Mouse (Mus musculus) liver, embryonic 14.5 days (tissue): Measurements from ENCODE around the gene Ankrd65. TPM values are rescaled to one million over a fixed set of nuclear protein-coding genes. Genes with fewer than 3 reads are reported as not detected.

Experiments used
- ATAC-seq: fragments of 200-750 bp; cut with Nextera tagmentation; 2 replicates; pipeline ENCODE4 v1.8.0; 2017; ENCODE audit warnings: moderate number of reproducible peaks, mild to moderate bottlenecking, moderate library complexity; ENCODE audit not compliant: insufficient read depth
- DNase-seq, 3 experiments: peaks; one replicate each; pipeline ENCODE4 v3.0.0-alpha.2; 2012 to 2013; ENCODE audit warnings: low read depth in 3 of 3, low spot score in 3 of 3
- H3K27ac ChIP-seq: fragments of 300-500 bp; sonication (generic); 2 replicates; pipeline ENCODE4 v1.5.1; 2014; ENCODE audit warnings: moderate library complexity, mild to moderate bottlenecking, control low read depth, inconsistent platforms
- H3K27me3 ChIP-seq: fragments of 300-500 bp; sonication (generic); 2 replicates; pipeline ENCODE4 v1.6.1; 2014; ENCODE audit warnings: mild to moderate bottlenecking, low read length, moderate library complexity; ENCODE audit not compliant: control insufficient read depth, insufficient read depth
- H3K36me3 ChIP-seq: fragments of 300-500 bp; sonication (generic); replicated peaks from 2 replicates; pipeline ENCODE4 v1.6.1; 2014; ENCODE audit warnings: low read depth; ENCODE audit not compliant: control insufficient read depth, insufficient read depth
- H3K4me1 ChIP-seq, 2 experiments: fragments of 200-500 bp in 1 of 2; fragments of 300-500 bp in 1 of 2; sonication (generic) in 1 of 2; replicated peaks; 2 replicates each; pipeline ENCODE4 v1.6.1; 2012 to 2014; ENCODE audit warnings: antibody characterized with exemption in 1 of 2, inconsistent platforms in 1 of 2, low read length in 1 of 2; ENCODE audit not compliant: control insufficient read depth in 2 of 2, insufficient read depth in 2 of 2
- H3K4me2 ChIP-seq: fragments of 300-500 bp; sonication (generic); 2 replicates; pipeline ENCODE4 v1.6.1; 2014; ENCODE audit warnings: low read depth, mild to moderate bottlenecking, control low read depth, moderate library complexity
- H3K4me3 ChIP-seq, 2 experiments: fragments of 200-500 bp in 1 of 2; fragments of 300-500 bp in 1 of 2; sonication (generic) in 1 of 2; 2 replicates each; pipeline ENCODE4 v1.5.1; 2012 to 2014; ENCODE audit warnings: low read depth in 2 of 2, low read length in 2 of 2, mild to moderate bottlenecking in 2 of 2, control low read depth in 1 of 2, inconsistent platforms in 1 of 2, moderate library complexity in 1 of 2; ENCODE audit not compliant: insufficient read depth in 1 of 2
- H3K9ac ChIP-seq: fragments of 300-500 bp; sonication (generic); replicated peaks from 2 replicates; pipeline ENCODE4 v1.6.1; 2014; ENCODE audit warnings: mild to moderate bottlenecking, control low read depth, moderate library complexity
- H3K9me3 ChIP-seq: fragments of 300-500 bp; sonication (generic); 2 replicates; pipeline ENCODE4 v1.6.1; 2016; ENCODE audit warnings: low read length, mixed read lengths; ENCODE audit not compliant: control insufficient read depth
- CTCF ChIP-seq: IDR thresholded peaks from 2 replicates; pipeline ENCODE4 v1.5.1; 2016; ENCODE audit warnings: antibody characterized with exemption, low read depth, control low read depth
- EP300 ChIP-seq: IDR thresholded peaks from 2 replicates; pipeline ENCODE4 v1.6.1; 2016; ENCODE audit warnings: antibody characterized with exemption, low read depth
- WGBS: fragments of 180-500 bp; shearing (Covaris S2); extraction: QIAGEN DNeasy Blood & Tissue Kit; methylation state at CpG from one replicate; pipeline ENCODE4 v1.1.7; 2014; ENCODE audit not compliant: insufficient replicate concordance; 5-methylcytosine and 5-hydroxymethylcytosine counted together
- polyA plus RNA-seq, 2 experiments: library from polyadenylated mRNA; depleted of rRNA in 1 of 2; stranded (reverse) in 1 of 2; unstranded in 1 of 2; fragments of >200 nt; fragmentation: Nextera tagmentation in 1 of 2; extraction: Ambion mirVana in 1 of 2; gene quantifications; 2 replicates each; pipeline versions ENCODE4 v1.2.1 to v1.2.3; 2012 to 2014

Gene Ankrd65
- polyA plus RNA-seq, 2 experiments, result 0.02 TPM; not detected in 1

DNA sequence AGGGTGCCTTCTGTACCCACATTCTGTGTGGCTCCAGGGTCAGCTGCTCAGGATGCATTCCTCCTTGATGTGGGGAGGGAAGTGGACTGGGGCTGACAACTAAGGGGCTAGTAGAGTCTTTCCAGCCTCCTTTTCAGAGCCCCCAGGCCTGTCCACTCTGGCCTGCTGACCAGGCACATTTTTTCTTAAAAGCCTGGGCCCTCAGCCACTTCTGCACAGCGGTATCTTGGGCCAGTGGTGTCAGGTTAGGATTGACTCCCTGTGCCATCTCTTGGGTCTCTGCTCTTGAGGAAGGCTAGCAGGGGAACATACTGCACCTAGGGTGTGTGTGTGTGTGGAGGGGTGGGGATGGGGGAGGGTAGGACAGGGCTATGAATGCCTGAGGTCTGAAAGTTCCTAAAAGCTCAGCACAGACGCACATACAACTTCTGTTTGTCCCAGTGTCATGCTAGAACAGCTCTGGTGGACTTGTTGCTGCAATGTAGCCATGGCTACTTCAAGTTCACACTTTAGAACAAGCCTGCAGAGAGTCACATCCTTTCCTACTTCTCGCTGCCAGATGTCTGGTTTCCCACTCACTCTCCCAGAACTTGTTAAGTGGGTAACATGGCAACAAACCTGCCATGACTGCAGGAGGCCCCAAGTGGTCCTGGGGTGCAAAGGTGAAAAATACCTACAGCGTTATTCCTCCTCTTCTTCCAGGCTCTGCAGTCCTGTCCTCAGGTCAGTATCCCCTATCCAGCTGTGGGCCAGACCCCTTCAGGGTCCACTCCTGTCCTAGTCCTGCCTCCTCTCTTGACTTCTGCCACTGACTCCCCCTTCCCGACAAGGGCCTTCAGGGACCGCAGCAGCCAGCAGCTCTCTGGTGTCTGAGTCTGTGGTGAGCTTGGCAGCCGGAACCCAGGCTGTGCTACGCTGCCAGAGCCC is 50.1 kb downstream of the Ankrd65 start:
- Histone ChIP-seq H3K4me3 (peak overlapping the region; percentile 57 to 60), H3K9ac (peak overlapping the region; percentile 54), H3K4me1 (peaks cover 3 to 10% of the 10 kb centered on the region in 2 experiments; a peak in 3 of 4 replicates), H3K27ac (no peak overlapping the region), H3K36me3 (no peaks in the 10 kb centered on the region), H3K27me3 (peaks cover 6% of the 10 kb centered on the region), H3K4me2 (peak overlapping the region; percentile 84), H3K9me3 (no peaks in the 10 kb centered on the region)
- no peak for ATAC-seq
- TF ChIP-seq EP300 (no peak), CTCF (no peak)
- DNase-seq, result no peak
- WGBS, result 20% methylated on average over 8 of the region's 8 CpGs

DNA sequence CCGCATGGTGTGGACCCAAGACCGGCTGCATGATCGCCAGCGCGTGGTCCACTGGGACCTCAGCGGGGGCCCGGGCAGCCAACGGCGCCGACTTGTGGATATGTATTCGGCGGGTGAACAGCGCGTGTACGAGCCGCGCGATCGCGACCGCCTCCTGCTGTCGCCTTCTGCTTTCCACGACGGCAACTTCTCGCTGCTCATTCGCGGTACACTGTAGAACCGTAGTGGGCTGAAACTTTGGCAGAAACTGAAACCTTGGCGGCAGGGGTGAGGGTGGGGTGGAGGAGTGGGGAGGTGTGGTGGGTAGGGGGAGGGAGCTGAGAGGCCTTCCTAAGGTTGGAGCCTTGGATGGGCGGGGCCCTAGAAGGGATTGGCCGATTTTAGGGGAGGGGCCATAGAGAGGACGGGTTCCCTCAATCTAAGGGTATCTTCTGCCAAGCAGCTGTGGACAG is 50.8 kb downstream of the Ankrd65 start:
- peaks cover 3 to 10% of the 10 kb centered on the region in 2 experiments; a peak in 3 of 4 replicates for H3K4me1 ChIP-seq
- ATAC-seq, result peak; percentile 84
- TF ChIP-seq CTCF (peak; percentile 60), EP300 (no peak)
- peak; percentile 49 to 58 (median 51) for DNase-seq
- peak overlapping the region; percentile 54 for H3K9ac ChIP-seq
- H3K36me3 ChIP-seq, result no peaks in the 10 kb centered on the region
- no peak overlapping the region for H3K27ac ChIP-seq
- peak overlapping the region; percentile 84 for H3K4me2 ChIP-seq
- no peaks in the 10 kb centered on the region for H3K9me3 ChIP-seq
- WGBS, result under 1% methylated on average over 32 of the region's 32 CpGs
- peak overlapping the region; percentile 57 to 60 for H3K4me3 ChIP-seq
- H3K27me3 ChIP-seq, result peaks cover 6% of the 10 kb centered on the region

DNA sequence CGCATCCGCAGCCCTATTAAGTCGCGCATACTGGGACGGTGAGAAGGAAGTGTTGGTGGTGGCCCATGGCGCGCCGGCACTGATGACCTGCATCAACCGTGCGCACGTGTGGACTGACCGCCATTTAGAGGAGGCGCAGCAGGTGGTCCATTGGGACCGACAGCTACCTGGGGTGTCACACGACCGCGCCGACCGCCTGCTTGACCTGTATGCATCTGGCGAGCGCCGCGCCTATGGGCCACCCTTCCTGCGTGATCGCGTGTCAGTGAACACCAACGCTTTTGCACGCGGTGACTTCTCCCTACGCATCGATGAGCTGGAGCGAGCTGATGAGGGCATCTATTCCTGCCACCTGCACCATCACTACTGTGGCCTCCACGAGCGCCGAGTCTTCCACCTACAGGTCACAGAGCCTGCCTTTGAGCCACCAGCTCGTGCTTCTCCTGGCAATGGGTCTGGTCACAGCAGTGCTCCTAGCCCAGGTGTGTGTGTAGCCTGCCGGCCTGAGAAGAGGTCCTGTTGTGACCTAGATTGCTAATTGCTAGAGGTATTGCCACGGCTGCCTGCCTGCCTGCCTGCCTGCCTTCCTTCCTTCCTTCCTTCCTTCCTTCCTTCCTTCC is 51.5 kb downstream of the Ankrd65 start:
- Histone ChIP-seq H3K27ac (no peak overlapping the region), H3K4me2 (peak overlapping the region; percentile 84), H3K9me3 (no peaks in the 10 kb centered on the region), H3K4me1 (peaks cover 6 to 12% of the 10 kb centered on the region in 2 experiments; a peak in 3 of 4 replicates), H3K36me3 (no peaks in the 10 kb centered on the region), H3K9ac (no peak overlapping the region), H3K4me3 (no peak overlapping the region), H3K27me3 (peaks cover 6% of the 10 kb centered on the region)
- no peak for TF ChIP-seq CTCF
- no peak for TF ChIP-seq EP300
- 46% methylated on average over 38 of the region's 38 CpGs for WGBS
- ATAC-seq (no peak), DNase-seq (no peak)

DNA sequence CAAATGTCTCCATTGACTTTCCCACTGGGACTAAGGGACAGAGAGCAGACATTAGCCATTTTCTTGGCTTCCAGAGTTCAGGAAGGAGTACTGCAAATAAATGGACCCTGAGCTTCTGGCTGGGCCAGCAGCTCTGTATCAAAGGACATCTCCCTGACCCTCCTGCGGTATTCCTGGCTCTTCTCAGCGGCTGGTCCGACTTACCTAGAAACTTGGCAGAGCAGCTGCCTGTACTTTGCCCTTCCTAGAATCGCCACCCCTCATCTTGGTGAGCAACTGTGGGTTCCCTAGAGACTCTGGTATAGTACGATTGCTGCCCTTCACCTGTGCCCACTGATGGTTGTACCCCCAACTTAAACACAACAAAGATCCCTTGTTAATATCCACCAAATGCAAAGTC is 53.0 kb downstream of the Ankrd65 start:
- Histone ChIP-seq H3K4me1 (peaks cover 6 to 11% of the 10 kb centered on the region in 2 experiments), H3K36me3 (no peaks in the 10 kb centered on the region), H3K4me3 (no peak overlapping the region), H3K9ac (no peak overlapping the region), H3K27ac (no peak overlapping the region), H3K4me2 (no peak overlapping the region), H3K27me3 (peaks cover 6% of the 10 kb centered on the region), H3K9me3 (no peaks in the 10 kb centered on the region)
- no peak for ATAC-seq
- WGBS, result 75% methylated on average over 5 of the region's 5 CpGs
- TF ChIP-seq CTCF, result no peak
- TF ChIP-seq EP300, result no peak
- DNase-seq, result no peak
